Mouse (Mus musculus) megakaryocyte, embryonic 14.5 days (primary cell): ENCODE results near the gene Cers3.

Experiments
- FLI1 ChIP-seq: IDR thresholded peaks from 2 replicates; pipeline ENCODE4 v1.6.1; 2012; ENCODE audit warnings: low read length, inconsistent platforms, mixed read lengths
- GATA1 ChIP-seq: IDR thresholded peaks from 3 replicates; pipeline ENCODE4 v1.6.1; 2012; ENCODE audit warnings: mixed read lengths, low read length, inconsistent platforms, borderline replicate concordance

- TF ChIP-seq FLI1 = no peak
- TF ChIP-seq GATA1 = no peak
Measured at GRCm38 (mm10) chr7:66810436-66810835, 67.1 kb downstream of the Cers3 start.
